Mouse (Mus musculus) megakaryocyte, adult 5-6 weeks (primary cell): ENCODE results near the gene Csk. TPM values are rescaled to one million over a fixed set of nuclear protein-coding genes. Genes with fewer than 3 reads are reported as not detected.

Experiments
- ATAC-seq: 2 replicates; pipeline ENCODE4 v1.8.0; 2016; ENCODE audit warnings: mild to moderate bottlenecking, inconsistent platforms; ENCODE audit not compliant: poor library complexity, severe bottlenecking
- total RNA-seq, 2 experiments: library from RNA; stranded (forward) in 1 of 2; stranded (reverse) in 1 of 2; fragments of 153-499, 151-499 nt in 1 of 2; fragments of 221-1000, 200-1000 nt in 1 of 2; gene quantifications; 2 replicates each; pipeline versions ENCODE4 v1.2.3 to v1.2.4; 2015 to 2017

The Csk gene
- total RNA-seq, 2 experiments from 2014 or later: 96.7 to 282 TPM

DNA sequence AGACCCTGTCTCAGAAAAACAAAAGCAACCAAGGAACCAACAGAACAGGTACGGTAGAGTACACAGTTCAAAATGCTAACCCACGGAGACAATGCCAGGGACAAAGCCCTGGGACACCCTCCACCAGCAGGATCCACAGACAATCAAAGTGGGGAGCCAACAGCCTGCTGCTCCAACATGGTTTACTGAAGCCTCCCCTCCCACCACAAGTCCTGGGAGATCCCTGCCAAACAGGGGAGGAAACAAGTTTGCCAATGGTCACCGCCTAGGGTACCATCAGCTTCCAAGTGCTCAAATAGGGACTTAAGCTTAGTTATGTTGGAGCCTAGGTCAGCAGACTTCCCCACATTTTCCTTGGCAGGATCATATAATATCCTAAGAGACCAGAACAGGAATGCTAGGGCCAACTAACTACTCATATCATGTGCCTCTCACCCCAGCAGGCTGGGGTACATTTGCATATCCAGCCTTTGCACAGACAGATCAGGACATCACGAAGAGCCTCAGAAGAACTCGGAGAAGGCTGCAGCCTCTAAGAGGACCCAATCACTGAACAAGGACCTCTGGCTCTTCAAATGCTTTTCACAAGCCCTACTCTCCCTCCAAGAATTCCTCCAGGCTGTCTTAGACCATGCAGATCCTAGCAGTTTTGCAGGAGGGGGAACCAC is 13.6 kb downstream of the Csk start:
- ATAC-seq: no peak

DNA sequence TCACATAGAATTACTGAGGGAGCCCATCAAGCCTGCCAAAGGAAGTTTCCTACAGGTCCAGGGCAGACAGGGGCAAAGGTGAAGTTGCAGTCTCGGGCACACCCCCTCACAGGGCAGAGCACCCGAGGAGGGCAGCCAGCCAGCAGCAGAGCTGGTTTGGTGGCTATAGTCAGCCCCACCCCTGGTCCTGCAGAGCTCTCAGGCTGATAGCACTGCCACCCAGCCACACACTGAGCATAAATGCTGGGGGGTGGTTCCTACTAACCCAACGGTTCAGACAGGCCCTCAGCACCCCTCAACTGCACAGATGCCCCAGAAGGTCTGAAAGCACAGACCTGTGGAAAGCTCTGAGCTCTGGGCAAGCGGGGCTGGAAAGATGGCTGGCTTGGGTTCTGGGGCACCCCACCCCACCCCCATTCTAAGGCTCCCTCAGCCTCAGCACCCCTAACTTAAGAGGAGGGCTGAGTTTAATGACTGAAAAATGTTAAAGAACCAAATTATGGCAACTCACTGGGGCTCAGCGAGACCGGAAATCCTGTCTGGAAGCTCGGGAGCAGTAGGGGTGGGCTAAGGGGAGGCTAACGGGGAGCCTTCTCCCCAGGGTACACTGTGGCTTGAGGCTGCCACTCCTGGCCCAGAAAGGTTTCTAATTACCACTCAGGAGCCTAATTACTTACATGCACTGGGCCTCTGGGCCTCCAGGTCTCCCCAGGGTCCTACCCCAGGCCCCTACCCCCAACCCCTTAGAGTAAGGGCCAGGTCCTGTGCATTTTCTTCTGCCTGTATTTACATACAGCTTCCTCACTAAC is 14.6 kb downstream of the Csk start:
- peak; percentile 26 for ATAC-seq

DNA sequence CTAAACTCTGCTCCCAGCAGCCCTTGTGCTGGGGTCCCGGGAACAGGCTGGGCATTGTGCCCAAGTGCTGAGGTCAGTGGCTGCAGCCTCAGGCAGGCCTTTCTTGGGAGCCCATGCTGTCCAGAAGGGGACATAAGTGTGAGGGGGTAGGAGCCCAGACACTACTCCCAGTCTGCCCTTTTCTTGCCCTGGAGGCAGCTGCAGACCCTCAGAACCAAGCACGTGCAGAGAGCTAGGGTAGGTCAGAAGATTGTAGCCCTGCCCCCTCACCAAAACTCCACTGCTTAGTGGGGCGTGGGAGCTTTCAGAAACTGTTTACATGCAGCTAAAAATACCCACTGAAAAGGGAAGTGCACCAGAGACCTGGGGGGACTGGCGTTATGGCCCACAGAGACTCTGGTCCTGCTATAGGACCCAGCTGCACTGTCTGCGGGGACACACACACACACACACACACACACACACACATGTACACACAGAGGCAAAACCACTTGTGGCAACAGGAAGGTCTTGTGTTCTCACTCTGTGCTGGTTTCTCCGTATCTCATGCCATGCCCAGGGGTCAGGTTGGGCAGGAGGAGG is 15.6 kb downstream of the Csk start:
- peak; percentile 41 for ATAC-seq

DNA sequence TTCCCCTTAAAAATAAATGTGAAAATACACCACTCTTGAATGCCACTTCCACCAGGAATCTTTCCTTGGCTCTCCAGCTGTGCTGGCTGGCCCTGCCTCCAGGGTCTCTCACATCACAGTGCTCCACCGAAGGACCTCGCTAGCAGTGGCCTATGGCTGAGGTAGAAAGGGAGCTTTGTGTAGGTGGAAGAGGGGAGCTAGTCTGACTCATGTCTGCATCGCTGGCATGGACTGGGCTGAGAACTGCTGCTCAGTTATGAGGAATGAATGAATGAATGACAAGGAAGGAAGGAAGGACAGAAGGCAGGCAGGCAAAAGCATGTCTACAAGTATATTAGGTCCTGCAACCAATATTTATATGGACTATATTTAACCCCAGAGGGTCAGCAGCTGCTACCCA is 16.2 kb downstream of the Csk start:
- no peak for ATAC-seq

DNA sequence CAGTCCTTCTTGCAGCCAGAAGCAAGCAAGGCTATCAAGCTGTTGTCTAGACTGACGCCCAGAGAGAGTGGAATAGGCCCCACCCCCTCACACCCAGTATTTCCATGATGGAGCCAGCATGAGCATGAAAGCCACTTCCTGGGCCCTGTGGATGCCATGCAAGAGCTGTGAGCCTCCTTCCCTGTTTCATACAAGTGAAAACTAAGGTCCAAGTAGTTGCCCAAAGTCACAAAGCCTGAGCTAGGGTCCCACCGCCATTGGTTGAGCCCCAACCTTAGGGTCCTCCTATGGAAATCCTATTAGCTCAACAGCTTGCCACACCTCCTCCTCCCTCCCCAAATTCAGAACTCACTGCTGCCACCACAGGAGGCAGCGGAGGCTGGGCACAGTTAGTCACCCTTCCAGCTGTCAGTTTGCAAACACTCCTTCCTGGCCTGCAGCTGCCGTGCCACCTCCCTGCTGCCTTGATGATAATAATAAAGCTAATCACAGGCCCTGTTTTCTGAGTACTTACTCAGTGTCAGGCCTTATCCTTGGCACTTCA is 19.9 kb downstream of the Csk start:
- peak; percentile 24; the same call in 1 of the 2 replicates for ATAC-seq

DNA sequence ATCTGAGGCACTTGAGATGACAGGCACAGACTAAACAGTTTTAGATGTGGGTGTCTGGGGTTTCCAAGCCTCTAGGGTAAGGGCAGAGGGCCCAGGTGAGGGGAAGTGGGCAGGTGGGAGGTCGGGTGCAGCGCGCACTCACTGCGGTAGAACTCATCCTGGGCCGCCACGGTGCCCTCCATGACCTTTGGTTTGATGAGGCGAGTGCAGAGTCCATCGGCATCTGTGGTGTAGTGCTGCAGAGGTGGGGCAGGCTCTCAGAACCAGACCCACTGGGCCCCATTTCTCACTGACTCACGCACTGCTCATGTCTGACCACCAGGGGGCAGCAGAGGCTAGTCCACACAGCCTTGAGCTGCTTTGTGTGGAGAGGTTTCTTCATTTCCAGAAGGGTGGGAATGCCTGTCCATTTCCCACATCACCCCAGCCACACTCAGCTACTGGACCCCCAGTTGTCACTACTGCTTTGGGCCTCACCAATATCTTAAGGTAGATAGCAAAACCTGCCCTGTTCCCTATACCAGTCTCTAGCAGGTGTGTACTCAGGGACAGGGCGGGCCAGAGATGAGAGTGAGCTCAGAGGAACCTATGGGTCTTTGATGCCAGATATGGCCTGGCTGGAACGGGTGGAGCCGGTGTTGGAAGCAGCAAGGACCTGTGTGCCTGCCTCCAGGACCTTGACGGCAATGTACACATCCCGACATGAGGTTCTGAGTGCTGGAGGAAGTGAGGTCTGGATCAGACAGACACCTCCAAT is 24.1 kb downstream of the Csk start:
- peak; percentile 70 for ATAC-seq

DNA sequence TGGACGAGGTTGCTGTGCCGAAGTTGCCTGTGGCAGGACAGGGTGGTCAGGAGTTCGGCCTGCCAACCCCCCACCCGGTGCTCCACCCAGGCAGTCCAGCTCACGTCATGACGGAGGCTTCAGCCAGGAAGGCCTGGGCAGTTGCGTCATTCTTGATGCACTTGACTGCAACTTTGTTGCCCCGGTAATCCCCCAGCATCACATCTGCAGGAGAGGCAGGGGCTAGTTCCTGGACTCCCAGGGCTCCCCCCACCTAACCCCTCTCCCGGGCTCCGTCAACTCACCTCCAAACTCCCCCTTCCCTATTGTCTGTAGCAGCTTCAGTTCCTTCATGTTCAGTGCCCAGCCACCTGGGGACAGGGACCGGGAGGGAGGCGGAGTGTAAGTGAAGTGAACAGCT is 24.7 kb downstream of the Csk start:
- ATAC-seq: no peak

DNA sequence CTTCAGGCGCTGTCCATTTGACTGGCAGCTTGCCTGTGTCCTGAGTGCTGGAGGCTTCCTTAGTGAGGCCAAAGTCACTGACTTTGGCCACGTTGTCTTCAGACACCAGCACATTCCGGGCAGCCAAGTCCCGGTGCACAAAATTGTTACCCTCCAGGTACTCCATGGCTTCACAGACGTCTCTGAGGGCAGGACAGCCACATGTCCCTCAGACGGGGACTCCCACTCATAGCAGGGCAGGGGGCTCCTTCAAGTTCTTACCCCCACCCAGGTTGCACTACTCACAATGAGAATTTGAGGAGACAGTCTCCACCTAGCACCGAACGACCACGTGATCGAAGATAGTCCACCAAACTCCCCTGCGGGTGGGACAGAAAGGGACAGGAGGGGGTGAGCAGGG is 25.5 kb downstream of the Csk start:
- no peak for ATAC-seq

DNA sequence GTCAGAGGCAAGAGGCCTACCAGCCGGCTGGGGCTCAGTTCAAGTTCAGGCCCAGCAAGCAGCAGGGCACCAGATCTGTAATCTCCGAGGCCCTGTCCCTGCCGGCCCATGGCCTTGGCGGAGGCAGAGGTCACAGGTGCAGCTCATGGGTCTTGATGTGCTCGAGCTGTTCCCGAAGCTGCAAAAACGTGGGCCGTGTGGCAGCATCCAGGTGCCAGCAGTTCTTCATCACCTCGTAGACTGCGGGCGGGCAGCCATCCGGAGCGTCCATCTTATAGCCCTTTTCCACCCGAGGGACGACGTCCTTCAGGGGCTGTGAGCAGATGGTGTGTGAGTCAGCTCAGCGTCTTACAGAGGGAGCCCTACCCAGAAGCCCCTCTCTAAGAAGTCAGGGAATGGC is 26.2 kb downstream of the Csk start:
- no peak for ATAC-seq

DNA sequence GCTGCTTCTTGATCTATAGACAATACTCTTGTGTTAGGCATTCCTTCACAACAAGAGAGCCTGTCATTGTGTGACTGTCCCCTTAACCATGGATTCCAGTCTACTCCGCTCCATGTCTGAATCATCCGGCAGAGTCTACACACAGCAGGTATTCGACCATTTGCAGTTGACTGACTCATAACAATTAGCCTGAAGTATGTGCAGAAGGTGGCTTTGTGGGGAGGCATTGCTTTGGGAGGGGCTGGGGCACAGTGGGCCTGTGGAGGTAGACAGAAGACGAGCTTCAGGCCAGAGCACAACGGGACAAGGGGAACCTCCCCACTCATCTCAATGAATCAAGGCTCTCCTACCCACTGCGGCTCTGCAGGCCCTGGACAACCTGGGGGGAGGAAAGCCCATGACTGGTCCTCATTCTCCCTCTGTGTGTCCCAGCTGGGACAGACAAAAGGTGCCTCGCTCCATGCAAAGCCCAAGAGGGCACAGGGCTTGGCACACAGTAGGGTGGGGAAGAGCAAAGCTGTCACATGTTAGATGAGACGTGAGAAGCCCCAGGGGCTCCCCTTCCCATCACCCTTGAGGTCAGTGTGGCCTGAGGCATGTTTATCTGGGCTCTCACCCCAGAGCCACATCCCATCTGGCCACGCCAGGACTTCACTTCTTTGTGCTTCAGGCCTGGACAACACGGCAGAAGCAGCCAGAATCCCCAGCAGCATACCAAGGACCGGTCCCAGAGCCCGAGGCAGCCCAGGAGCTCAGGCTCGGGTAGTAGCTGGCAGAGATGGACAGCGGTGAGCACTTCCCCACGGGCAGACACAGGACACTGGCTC is 27.5 kb downstream of the Csk start:
- no peak for ATAC-seq

DNA sequence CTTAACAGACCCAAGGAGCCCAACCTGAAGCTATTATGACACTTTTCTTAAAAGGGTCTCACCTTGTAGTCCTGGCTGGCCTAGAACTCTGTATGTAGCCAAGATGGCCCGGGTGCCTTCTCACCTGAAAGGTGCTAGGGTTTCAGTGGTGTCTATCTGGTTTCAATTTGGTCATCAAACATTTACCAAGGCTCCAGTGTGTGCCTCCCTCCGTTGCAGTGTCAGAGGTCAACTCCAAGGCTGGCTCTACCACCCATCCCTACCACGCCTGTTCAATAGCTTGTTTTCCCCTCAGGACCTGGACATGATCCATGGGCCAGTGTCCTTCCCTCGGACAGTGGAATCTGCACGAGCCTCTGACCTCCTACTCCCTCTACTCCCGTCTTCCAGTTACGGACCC is 29.1 kb downstream of the Csk start:
- ATAC-seq: no peak

DNA sequence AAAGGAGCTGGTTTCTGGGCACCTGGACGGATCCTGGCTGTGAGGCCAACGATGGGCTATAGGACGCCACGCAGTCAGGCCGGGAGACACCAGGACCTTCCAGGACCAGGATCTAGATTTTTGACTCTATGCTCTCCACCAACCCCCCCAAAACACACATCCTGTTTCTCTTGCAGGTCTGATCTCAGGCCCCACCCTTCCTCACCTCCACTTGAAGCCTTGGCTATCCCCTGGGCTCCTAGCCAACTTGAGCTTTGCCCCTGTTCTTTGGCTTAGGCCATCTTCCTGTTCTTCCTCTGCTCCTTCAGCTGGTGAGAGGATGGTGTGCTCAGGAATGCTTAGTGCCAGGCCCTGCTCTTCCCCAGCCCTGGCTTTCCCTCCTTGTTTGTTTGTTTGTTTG is 32.8 kb downstream of the Csk start, which contains the start of gene Lman1l:
Lman1l (minus strand) TSS at position 101 of the 400 bp plus-strand sequence.
- ATAC-seq: no peak

DNA sequence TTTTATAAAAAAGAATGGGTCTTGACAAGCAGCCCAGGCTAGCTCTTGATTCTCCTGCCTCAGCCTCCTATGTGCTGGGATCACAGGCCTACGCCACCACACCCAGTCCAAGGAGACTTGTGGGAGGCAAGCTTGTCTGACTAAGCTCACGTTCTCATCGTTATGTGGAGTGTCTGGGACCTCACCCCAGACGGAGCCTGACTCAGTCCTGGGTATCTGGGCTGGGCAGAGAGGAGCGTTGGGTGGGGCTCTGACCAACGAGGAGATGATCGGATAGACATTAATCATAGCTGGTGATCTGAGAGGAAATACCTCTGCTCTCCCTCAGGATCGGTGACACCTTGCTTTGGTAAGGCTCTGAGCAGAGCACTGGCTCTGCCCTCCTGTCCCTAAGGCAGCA is 34.6 kb downstream of the Csk start:
- no peak for ATAC-seq

DNA sequence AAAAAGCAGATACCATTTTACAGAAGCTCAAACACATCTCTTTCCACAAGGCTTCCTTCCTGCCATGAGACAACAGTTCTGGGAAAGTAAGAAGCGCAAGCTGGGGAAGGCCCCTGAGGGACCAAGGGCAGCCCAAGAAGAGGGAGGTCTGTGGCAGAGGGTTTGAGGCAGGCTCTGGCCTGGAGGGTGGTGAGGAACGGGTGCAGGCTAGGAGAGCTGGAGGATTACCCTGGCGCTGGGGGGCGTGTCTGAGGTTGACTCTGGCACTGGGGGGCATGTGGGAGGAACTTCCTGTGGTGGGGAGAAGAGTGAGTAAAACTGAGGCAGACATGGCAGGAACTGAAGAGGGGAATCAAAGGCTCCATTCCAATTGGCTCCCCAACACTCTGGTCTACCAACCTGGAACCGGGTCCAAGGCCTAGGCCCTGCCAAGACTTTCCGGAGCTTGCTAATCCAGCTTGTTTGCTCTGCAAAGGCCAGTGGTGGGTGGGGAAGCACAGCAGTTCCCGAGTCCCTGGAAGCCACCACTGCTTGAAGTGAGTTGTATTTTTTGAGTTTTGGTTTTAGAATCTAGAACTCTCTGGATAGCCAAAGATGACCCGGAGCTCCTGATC is 35.8 kb downstream of the Csk start:
- no peak for ATAC-seq

DNA sequence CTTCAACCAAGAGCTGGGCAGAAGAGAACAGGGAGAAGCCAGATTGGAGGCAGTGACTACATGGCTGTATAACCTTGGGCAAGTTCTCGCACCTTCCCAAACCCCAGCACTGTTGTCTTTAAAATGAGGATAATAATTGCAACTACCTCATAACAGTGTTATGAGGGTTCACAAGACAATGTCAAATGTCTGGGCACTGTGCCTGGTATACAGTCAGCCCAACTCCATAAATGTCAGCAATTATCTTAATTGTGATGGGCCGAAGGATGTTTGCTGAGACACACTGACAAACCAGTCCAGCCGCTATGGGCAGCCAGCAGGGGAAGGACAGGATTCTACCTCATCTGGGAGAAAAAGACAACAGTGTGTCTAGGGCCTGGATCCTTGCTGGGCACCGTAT is 38.6 kb downstream of the Csk start:
- no peak for ATAC-seq

DNA sequence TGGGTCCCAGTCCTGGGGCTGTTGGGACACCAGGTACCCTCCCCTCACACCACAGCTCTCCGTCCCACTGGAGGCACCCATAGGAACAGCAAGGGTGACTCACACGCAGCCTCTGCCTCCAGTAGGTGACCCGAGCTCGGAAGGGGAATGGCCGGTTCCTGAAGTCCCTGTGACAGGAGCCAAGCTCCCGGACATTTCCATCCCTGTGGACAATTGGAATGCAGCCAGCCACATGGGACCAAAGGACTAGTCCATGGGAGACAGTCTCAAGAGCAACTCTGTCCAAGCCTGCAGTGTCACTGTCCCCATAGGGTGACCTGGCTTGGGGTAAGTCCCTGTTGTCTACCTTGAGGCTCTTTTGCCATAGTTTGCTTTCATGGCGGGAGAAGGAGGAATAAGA is 39.5 kb downstream of the Csk start:
- no peak for ATAC-seq

DNA sequence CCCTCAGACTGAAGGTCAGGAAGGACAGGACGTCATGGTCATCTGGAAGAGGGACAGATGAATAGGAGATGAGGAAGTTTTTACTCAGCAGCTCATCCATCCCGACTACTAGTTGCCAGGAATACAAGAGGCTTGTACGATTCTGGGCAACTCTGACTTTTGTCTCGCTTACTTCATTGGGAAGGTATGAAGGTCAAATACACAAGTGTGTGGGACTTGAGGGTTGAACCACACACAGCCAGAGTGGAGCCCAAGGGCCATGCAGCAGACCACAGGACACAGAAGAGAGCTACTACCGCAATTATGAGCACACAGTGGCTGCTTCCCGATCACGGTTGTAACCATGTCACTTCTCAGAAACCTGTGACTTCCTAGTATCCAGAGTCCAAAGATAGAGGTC is 40.8 kb downstream of the Csk start:
- ATAC-seq: no peak

DNA sequence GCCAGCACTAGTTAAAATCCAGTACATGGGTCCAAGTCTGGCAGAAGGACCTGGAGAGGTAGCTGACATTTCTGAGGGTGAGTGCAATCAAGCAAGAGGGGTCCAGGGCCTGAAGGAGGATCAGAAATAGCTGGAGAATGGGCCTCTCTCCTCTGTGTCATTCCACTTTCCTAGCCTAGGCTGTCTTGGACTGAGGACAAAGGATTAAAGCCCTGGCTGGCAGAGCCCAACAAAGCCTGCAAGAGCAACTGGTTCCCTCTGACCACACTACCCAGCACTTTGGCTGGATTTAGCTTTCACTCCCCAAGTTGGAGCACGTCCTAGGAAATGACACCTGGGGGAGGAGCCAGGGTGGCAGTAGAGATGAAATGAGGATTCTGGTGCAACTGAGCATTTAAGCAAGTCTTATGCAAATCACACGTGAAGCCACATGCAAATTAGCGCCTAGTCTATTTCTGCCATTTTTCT is 43.0 kb downstream of the Csk start:
- no peak for ATAC-seq

DNA sequence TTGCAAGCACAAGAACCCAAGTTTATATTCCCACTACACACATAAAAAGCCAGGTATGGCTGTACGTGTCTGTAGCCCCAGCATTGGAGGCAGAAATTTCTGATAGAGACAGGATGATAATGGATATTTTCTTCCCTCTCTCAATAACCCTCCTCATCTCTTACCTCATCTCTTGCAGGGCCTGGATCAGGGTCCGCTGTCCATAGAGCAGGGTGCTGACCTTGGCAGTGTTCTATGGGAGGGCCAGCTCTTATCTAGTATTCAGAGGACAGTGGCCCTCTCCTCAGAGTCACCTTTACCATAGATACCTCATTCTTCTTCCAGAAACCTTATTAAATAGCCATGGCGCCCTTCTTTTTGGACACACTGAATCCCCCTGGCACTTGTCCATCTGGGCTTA is 43.6 kb downstream of the Csk start:
- ATAC-seq: no peak
